Mouse (Mus musculus) heart, adult 2 months (tissue): ENCODE data around the gene Pld1.
"Not testable (repeated sequence)": the region's sequence is repeated elsewhere in the genome, so short reads cannot be mapped to it uniquely, and the experiment has no call there.

Experiments used
- CTCF ChIP-seq: fragments of 200-600 bp; IDR thresholded peaks from 2 replicates; pipeline ENCODE4 v1.8.1; 2022; ENCODE audit warnings: antibody characterized with exemption, mild to moderate bottlenecking, moderate library complexity
- EP300 ChIP-seq: fragments of 200-500 bp; IDR thresholded peaks from 2 replicates; pipeline ENCODE4 v1.6.1; 2011; ENCODE audit warnings: low read depth, low read length, control low read depth; ENCODE audit not compliant: insufficient read depth
- POLR2A ChIP-seq: fragments of 200-500 bp; IDR thresholded peaks from 2 replicates; pipeline ENCODE4 v1.6.1; 2011; ENCODE audit warnings: mild to moderate bottlenecking, low read depth, low read length, control low read depth; ENCODE audit not compliant: insufficient read depth

DNA sequence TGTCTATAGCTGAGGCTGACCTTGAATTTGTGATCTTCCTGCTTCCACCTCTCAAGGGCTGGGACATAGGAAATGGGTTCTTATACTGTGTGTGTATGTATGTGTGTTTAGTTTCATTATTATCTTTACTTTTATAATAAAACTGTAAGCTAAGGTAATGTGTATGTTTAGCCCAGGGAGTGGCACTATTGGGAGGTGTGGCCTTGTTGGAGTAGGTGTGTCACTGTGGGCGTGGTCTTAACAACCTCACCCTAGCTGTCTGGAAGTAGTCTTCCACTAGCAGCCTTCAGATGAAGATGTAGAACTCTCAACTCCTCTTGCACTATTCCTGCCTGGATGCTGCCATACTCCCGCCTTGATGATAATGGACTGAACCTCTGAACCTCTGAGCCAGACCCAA, 6.9 kb downstream of the Pld1 start:
- not testable (repeated sequence) for TF ChIP-seq CTCF, EP300, POLR2A
